Mouse (Mus musculus): ENCODE results near the gene Pdss2.
A peak's percentile ranks its signal among the peaks of the same experiment; 100 is the strongest.
"Not testable (repeated sequence)": the region's sequence is repeated elsewhere in the genome, so short reads cannot be mapped to it uniquely, and the experiment has no call there.

The Pdss2 gene

DNA sequence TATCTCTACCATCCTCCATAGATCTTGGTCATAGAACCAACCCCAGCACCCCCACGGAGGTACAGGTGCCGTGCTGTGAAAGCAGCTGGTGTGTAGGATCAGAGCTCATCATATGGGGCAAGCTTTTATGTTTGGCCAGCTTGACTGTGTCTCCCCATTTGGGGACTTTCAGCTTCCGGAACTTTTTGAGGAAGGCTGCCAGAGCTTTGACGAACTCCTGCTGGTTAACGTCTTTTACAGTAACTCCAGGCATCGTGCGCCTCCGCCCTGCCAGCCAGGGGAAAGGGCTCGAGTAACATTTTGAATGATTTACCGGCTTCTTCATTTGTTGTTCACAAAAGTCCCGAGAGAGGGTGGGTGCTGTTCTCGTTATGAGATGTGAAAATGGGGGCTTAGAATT lies 152.4 kb downstream of the Pdss2 start:
- no peak for DNase-seq (ENCODE audit: low read depth, low spot score)

DNA sequence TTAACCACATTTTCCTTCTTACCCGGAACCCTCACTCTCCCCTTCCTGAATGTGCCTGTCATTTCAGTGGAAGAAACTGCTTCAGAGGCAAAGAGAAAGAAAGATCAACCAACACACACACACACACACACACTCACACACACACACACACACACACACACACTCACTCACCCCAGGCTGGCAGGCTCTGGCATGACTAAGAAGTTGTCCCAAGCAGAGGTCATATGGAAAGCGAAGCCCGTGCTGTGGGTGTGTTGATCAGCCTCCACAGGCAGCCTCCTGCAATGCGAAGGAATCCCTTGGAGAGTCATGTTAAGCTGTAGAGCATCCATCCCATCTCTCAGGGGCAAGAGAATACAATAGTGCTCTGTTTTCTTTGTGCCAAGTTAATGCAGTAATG lies 154.0 kb downstream of the Pdss2 start:
- no peak for DNase-seq (ENCODE audit: low read depth, low spot score)

DNA sequence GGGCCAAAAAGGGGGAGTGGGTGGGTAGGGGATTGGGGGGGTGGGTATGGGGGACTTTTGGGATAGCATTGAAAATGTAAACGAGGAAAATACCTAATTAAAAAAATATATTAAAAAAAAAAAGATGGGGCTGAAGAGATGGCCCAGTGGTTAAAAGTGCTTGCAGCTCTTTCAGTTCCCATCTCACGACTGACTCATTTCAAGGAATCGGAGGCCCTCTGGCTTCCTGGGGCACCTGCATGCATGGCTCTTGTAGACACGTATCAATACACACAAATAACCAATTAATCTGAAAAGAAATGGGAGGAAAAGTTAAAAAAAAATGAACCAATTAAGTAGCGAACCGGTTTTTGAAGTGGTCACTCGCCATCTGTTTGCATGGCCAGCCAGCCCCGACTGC lies 155.5 kb downstream of the Pdss2 start:
- no peak for DNase-seq (ENCODE audit: low read depth, low spot score)

DNA sequence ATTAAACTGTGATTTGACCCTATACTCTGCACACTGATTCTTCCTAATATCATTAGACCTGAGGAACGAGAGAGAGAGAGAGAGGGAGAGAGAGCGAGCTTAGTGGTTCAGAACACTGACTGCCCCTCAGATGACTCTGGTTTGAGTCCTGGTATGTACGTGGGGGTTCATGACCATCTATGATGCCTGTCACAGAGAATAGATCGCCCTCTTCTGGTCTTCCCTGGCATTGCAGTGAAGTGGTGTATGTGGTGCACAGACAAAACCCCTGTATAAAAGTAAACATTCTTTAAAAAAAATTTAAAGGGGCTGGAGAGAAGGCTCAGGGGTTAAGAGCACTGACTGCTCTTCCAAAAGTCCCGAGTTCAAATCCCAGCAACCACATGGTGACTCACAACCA lies 157.0 kb downstream of the Pdss2 start:
- peak; percentile 29 for DNase-seq (ENCODE audit: low read depth, low spot score)

DNA sequence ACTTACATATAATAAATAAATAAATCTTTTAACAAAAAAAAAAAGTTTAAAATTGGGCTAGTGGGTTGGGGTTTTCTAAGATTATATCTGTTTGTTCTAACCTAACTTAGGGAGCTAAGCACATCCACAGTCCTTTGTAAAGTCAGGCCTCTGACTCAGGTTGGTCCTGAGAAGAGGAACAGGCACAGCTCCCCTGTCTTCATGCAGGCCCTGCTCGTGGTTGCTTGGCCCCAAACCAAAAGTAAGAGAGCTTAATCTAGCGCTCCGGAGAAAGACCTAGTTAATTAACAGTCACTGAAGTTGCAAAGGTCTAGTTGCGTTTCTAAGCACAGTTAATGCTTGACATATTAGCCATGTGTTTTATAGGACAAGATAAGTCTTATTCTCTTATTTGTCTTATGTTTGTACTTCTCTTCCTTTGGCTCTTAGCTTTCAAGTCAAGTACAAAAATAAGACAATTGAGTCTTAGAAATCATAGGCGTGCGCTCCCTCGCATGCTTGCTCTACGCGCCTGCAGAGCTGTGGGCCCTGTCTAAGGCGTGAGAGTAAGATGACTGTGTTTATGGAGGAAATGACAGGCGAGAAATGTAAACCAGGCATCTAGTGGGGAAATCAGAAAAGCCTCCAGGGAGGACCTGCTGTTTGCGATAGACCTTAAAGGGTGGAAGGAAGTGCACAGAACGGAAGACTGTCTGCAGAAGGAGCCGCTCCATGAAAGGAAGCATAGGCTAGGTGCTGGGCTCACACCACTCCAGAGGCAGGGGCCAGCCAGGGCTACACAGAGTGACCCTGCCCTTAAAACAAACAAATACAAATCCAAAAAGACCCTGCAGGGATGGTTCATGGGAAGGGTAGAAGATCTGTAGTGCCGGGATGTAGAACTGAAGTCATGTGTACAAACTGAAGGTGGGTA lies 157.7 kb downstream of the Pdss2 start:
- DNase-seq (ENCODE audit: low read depth, low spot score), result no peak

DNA sequence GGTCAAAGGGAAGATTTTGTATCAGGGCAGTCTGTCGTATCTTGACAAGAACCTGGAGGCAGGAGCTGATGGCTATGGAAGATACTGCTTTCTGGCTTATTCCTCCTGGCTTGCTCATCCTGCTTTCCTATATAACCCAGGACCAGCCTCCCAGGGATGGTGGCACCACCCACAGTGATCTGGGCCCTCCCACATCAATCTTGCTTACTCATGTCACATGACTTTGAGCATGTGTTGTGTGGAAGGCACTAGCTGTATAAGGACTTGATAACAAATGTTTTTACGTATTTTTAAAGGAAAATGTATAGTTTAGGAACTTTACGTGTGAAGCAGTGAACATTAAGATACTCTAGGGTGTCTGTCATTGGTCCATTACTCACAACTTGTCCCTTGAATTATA lies 161.4 kb downstream of the Pdss2 start:
- no peak for DNase-seq (ENCODE audit: low read depth, low spot score)

DNA sequence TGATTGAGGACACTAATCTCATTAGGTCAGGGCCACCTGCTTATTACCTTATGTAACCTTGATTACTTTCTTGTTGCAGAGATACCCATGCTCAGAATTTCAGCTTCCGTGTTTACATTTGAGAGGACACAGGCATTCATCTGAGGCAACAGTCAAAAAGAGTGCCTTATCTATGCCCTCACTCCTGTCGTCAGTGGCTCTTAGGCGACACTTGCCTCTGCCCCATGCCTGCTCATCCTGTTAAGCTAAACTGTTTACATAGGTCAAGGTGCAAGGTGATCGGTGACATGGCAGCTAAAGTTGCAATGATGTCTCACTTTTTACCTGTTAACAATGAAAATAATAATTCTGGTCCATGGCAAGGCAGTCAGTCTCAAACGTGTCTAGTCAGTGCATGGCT lies 163.3 kb downstream of the Pdss2 start:
- no peak for DNase-seq (ENCODE audit: low read depth, low spot score)

DNA sequence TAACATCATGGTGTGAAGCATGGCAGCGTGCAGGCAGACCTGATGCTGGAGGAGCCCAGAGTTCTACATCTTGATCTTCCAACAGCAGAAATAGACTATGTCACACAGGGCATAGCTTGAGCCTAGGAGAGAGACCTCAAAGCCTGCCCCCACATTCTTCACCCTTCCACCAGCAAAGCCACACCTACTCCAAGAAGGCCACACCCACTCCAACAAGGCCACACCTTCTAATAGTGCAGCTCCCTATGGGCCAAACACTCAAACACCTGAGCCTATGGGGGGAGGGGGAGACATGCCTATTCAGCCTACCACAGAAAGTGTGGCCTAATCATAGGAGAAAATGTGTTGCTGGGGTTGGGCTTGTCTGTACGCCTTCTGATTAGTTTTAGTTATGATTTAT lies 171.6 kb downstream of the Pdss2 start:
- no peak for DNase-seq (ENCODE audit: low read depth, low spot score)

DNA sequence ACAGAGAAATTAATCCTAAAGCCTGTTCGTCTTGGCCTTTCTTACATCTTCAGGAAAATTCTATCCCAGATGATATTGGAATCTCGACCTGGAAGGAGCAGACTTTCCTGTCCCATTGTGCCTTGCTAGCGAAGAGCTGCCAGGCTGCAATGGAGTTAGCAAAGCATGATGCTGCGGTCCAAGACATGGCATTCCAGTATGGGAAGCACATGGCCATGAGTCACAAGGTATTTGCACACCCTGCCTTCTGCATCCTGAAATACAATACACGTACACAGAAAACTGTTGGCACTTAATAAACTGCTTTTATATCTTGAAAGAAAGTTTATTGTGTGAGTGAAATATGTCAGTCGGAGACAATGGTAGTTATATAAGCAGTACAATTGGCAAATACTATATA lies 172.5 kb downstream of the Pdss2 start:
- no peak for DNase-seq (ENCODE audit: low read depth, low spot score)

DNA sequence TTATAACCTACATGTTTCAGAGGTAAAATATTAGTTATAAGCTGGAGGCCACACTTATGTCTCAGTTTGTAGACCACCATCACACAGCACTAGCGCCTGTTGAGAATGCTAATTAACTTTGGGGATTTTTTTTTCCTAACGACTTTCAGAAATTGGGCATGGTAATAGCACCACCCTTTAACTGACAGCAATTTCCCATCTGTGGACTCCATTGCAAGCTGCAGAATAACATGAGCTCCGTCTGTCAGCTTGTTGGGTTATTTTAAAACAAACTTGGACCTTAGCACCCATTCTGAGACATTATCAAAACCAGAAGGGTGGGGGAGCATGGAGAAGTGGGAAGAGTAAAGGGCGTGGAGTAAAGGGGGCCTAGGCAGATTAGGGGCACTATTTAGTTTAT lies 174.5 kb downstream of the Pdss2 start:
- no peak for DNase-seq (ENCODE audit: low read depth, low spot score)

DNA sequence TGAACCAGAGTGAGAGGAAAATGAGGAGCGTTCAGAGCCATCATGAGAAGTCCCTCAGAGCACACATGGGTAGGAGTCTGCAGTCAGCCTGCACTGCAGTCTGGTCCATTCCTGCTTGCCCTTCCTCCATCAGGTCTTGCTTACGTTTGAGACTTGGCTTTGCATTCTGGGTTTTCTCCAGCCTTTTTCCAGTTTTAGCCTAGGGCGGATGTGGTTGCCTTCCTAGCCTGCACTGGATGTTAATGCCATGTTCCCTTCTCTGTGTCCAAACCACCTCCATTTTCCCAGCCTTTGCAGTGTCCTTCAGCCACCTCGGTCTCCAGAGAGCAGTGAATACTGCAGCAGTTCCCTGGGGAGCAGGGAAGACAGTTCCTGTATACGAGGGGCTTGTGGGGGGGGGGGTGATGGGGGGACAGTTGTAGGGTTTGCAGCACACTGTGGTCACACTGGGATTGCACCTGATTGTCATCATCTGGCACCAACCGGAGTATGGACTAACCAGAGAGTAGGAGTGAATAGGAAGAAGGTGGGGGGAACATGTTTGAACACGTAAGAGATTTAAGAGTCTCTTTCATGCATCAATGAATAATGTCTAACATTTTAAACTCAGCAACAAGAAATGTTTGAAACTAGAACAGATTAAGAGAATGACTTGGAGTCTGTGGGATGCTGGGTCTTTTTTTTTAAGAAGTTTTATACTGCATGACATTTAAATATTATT lies 178.5 kb downstream of the Pdss2 start:
- DNase-seq (ENCODE audit: low read depth, low spot score), result no peak

DNA sequence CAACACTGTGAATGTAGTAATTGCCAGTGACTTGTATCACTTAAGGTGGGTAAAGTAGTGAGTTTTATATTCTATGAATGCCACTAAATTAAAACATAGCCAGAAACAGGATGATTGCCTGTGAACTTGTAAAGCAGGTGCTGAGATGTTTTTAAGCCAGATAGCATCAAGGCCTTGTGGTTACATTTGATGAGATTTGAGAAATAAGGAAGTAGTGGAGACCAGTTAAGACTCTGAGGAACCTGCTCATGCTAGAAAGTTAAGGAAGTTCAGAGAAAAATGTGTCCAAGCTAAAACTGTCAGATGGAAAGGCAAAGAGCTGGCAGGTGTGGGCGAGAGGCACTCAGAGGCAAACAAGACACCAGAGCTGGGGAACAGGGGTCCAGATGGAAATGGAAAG lies 184.8 kb downstream of the Pdss2 start:
- no peak for DNase-seq (ENCODE audit: low read depth, low spot score)

DNA sequence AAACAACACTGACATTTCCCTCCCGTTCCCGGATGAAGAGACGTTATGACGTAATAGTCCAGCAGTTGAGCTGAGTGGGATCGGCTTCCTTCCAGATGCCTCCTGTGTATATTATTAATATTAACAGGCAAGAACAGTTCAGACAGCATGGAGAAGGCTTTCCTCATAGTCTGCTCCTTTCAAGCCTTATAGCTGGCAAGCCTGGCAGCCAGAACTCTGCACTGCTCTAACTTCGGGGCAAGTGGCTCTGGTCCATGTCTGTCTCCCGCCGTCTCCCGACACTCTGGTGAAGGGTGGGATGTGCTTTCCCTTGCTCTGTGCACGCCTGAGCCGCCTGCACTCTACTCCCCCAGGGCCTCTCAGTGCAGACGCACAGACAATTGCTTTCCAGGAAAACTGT lies 185.6 kb downstream of the Pdss2 start:
- DNase-seq (ENCODE audit: low read depth, low spot score), result no peak

DNA sequence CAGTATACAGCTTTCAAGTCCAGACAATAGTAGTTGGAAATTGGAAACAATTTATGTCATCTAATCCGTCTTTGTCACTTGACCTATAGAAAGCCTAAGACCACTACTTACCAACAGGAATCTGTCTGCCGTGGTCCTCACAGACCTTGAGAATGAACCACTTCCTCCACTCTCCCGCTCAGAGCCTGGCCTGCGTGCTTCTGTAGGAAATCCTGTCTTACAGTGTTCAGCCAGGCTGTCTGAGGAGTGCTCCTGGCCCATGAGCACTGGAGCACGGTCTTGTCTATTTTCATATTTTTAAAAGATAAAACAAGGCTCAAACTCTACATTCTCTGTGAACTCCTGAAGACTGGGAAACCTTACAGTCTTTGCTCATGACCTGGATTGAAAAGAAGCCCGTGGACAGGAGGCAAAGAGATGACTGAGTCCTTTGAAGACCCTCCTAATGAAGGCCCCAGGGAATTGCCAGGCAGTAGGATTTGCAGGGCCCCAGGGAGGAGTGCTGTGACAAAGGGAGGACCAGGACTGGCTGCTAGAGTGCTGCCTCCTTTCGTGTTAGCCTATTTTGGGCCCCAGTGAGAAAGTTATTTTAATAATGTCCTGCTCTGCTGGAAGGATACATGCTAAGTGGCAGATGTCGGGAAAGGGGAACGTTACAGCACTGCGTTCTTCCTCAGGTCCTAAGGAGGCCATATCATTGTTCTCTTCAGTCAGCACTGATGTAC lies 188.4 kb downstream of the Pdss2 start:
- DNase-seq (ENCODE audit: low read depth, low spot score), result no peak

DNA sequence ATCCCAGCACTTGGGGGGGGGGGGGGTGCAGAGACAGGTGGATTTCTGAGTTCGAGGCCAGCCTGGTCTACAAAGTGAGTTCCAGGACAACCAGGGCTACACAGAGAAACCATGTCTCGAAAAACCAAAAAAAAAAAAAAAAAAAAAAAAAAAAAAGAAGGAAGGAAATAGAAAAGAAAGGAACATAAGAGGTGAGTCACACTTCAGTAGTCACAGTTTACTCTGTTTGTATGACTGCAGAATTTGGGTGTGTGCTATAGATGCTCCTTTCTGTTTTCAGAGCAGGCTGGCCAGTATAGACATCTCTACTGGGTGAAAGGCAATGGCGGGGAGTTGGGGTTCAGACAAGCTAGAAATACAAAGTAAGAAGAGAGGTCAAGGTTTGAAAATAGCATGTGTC lies 189.9 kb downstream of the Pdss2 start:
- DNase-seq (ENCODE audit: low read depth, low spot score), result not testable (repeated sequence)

DNA sequence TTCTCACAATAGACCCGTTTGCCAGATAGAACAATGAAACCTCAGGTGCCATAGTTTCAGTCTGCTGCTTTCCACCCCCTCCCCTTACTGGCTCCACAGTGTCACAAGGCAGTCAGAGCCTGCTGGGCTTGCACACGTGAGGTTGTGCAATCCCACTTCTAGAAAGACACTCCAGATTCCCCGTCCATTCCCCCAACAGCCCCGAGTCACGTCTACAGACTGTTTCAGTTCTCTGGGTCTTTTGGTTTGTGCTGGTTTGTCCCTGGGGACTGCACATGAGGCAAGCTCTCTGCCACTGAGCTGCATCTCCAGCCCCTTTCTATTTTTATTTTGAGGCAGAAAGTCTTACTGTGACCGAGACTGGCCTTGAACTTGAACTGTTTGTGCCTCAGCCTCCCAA lies 196.1 kb downstream of the Pdss2 start:
- DNase-seq (ENCODE audit: low read depth, low spot score), result no peak

DNA sequence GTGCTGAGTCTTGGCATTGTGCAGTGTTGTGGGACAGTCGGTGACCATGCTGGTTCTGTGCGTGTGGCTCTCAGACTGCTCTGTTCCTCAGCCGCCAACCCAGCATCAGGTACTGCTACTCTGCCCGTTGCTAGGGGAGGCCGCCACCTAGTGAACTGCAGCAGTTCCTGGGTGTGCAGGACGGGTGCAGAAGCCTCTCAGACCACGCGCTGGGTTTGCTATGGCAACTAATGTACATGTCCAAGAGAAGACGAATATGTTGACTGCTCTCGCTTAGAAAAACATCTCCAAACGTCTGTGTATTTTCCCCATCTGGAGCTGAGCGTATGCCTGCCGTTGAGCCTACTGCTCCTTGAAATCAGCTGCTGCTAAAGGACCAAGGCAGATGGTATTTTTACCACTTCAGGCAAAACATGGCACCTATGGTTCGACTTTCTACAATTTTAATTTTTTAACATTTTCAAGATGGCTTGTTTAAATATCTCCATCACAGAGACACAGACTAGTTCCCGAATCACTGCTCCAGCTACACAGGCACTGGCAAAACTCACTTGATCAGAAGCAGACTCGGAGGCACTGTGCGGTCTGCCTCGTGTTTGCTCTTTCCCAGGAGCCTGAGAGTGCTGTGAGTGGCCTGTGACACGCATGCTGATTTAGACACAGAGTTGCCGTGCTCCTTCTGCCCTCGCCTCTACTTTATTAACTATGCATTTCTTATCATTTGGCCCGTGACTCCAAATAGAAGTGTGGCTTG lies 199.6 kb downstream of the Pdss2 start:
- no peak for DNase-seq (ENCODE audit: low read depth, low spot score)

DNA sequence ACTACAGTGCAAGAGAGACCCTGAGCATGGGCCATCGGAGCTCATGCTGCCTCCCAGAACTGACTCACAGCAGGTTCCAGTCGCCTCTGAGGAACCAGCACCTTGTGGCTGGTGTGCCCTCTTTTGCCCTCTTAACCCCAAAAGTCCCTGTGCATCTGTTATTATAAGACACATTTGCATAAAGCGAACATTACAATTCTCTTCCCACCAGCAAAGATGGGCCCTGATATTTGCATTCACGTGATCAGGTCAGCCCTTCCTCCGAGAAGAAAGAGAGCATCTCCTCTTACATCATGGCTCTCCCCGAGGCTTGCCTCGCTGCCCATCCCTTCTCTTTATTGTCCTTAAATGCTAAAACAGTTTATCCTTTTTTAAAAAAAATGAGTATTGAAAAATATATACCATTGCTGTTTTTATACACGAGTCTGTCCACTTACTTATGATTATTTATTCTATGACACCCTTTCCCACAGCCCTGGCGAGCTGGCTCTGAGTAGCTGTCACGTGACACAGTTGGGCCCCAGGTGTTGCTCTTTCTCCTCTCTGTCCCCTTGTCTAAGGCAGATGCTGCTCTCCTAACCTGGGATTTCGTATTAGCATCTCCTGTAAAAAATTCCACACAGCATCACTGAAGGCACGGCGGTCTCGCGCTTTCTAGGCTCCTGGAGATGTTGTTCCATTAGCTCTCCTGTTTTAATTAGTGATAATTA lies 200.9 kb downstream of the Pdss2 start:
- no peak for DNase-seq (ENCODE audit: low read depth, low spot score)

DNA sequence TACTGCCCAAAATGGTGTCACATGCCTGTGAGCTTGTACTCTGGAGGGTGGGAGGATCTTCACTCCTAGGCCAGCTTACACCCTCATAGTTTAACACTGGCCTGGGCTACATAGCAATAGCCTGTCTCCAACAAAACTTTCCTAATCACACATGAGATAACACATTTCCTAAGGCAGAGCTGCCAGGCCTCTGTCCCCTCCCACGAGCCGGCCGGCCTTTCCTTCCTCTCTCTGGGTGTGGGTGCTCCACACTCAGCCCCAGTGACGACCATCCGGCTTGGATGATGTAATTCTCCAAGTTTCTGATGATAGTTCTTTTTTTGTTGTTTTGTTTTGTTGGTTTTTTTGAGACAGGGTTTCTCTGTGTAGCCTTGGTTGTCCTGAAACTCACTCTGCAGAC lies 203.3 kb downstream of the Pdss2 start:
- DNase-seq (ENCODE audit: low read depth, low spot score), result no peak

DNA sequence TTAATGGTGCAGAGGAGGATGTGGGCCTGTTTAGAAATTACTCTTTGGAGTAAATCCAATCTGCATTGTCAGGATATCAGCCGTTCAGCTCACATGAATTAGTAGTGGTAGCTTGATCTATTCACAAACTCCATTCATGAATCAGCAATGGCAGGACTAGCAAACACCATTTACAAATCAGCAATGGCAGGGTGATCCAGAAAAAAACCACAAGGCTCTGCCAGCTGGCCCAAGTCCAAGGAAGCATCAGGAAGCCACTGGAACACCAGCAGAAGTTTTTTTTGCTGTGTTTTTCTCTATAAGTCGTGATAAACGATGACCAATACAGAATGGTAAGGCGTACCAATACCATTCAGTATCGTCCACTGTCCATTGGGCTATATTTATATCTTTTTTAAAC lies 209.3 kb downstream of the Pdss2 start:
- no peak for DNase-seq (ENCODE audit: low read depth, low spot score)

DNA sequence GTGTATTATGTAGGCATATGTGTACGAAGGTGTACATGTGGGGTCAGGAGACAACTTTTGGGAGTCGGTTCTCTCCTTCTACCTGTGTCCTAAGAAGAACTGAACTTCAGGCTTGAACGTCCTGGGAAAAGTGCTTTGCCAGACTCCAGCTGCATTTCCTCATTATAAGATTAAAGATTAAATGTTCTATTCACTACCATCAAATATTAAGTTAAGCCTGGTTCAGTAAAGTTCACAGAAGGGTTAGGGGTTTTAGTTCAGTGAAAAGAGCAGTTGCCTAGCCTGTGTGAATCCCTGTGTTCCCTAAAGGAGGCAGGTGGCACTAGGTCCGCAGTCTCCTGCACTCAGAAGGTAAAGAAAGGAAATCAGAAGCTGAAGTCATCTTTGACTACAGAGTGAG lies 213.0 kb downstream of the Pdss2 start:
- DNase-seq (ENCODE audit: low read depth, low spot score), result no peak
